Mouse (Mus musculus) cortical plate, adult 2 months (tissue): ENCODE measurements around the gene Pdzd7. TPM values are rescaled to one million over a fixed set of nuclear protein-coding genes. Genes with fewer than 3 reads are reported as not detected.

Experiments used
- H3K27ac ChIP-seq: fragments of 200-500 bp; 2 replicates; pipeline ENCODE4 v1.5.1; 2012; ENCODE audit warnings: low read length, control low read depth, inconsistent platforms; ENCODE audit not compliant: insufficient read depth
- H3K4me1 ChIP-seq: fragments of 200-500 bp; 2 replicates; pipeline ENCODE4 v1.6.1; 2011; ENCODE audit warnings: low read length; ENCODE audit not compliant: control insufficient read depth, insufficient read depth
- H3K4me3 ChIP-seq: fragments of 200-500 bp; 2 replicates; pipeline ENCODE4 v1.5.1; 2011; ENCODE audit warnings: mild to moderate bottlenecking, low read length, control low read depth; ENCODE audit not compliant: insufficient read depth
- CTCF ChIP-seq: fragments of 200-500 bp; IDR thresholded peaks from 2 replicates; pipeline ENCODE4 v1.5.1; 2011; ENCODE audit warnings: mild to moderate bottlenecking, control low read depth, low read length; ENCODE audit not compliant: insufficient read depth; ENCODE audit errors: extremely low read depth
- POLR2A ChIP-seq: fragments of 200-500 bp; IDR thresholded peaks from 2 replicates; pipeline ENCODE4 v1.6.1; 2011; ENCODE audit warnings: mild to moderate bottlenecking, low read length, control low read depth; ENCODE audit not compliant: insufficient read depth; ENCODE audit errors: extremely low read depth
- polyA plus RNA-seq: library from polyadenylated mRNA; depleted of rRNA; stranded (reverse); fragments of >200 nt; gene quantifications from 2 replicates; pipeline ENCODE4 v1.2.3, GENCODE M21; 2012; rRNA removed

Pdzd7 gene
- polyA plus RNA-seq, 1 experiment, result 8.8 TPM

GRCm38 (mm10) chr19:44977148-44977547, 68.4 kb downstream of the Pdzd7 start:
- Histone ChIP-seq H3K4me1 (no peaks in the 10 kb centered on the region), H3K4me3 (no peak overlapping the region), H3K27ac (no peak overlapping the region)
- no peak for TF ChIP-seq CTCF
- TF ChIP-seq POLR2A, result no peak

Other genes starting within 250 kb of the Pdzd7 start
- 40.8 and 44.3 TPM in 2 replicates for gene Slf2, start 114.6 kb downstream of the Pdzd7 start, polyA plus RNA-seq
- 26.5 and 27.8 TPM in 2 replicates for gene Sema4g, start 56.6 kb downstream of the Pdzd7 start, polyA plus RNA-seq
- gene Twnk, start 40.1 kb downstream of the Pdzd7 start, polyA plus RNA-seq, result 10.5 and 10.7 TPM in 2 replicates
- gene Mrpl43, start 39.3 kb downstream of the Pdzd7 start, polyA plus RNA-seq, result 68.3 and 70.8 TPM in 2 replicates
- gene Lzts2, start 31.3 kb downstream of the Pdzd7 start, polyA plus RNA-seq, result 39.3 and 40.1 TPM in 2 replicates
- 113 and 119 TPM in 2 replicates for gene Sfxn3, start 1.8 kb upstream of the Pdzd7 start, polyA plus RNA-seq
- 6.8 and 9.1 TPM in 2 replicates for gene Kazald1, start 29.5 kb upstream of the Pdzd7 start, polyA plus RNA-seq
- gene Tlx1, start 105.0 kb upstream of the Pdzd7 start, polyA plus RNA-seq, result not detected in 2 replicates
- gene Lbx1, start 190.1 kb upstream of the Pdzd7 start, polyA plus RNA-seq, result 0.04 TPM in 1 of 2 replicates, not detected in the other